Mouse (Mus musculus): Measurements from ENCODE around the gene Ptgs1.

The Ptgs1 gene

GRCm38 (mm10) chr2:36247964-36248363 lies 17.7 kb downstream of the Ptgs1 start:
- DNase-seq (ENCODE audit: low spot score in 2 of 2): no peak

DNA sequence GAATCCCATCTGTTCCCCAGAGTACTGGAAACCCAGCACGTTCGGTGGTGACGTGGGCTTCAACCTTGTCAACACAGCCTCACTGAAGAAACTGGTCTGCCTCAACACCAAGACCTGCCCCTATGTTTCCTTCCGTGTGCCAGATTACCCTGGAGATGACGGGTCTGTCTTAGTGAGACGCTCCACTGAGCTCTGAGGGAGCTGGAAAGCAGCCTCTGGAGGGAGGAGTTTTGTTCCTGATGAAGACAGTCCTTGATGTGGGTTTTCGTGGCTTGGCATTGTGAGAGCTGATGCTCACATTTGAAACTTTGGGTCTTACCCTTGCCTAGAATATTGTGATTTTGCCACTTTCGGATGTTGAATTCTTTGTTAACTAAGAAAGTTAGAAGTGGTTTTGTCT lies 20.9 kb downstream of the Ptgs1 start:
- DNase-seq (ENCODE audit: low spot score in 2 of 2): no peak

GRCm38 (mm10) chr2:36252505-36252904 lies 22.3 kb downstream of the Ptgs1 start:
- no peak for DNase-seq (ENCODE audit: low spot score in 2 of 2)

- no peak for DNase-seq (ENCODE audit: low spot score in 2 of 2)
Observed at GRCm38 (mm10) chr2:36254445-36254844, 24.2 kb downstream of the Ptgs1 start.

GRCm38 (mm10) chr2:36256931-36257330 lies 26.7 kb downstream of the Ptgs1 start:
- no peak for DNase-seq (ENCODE audit: low spot score in 2 of 2)

DNA sequence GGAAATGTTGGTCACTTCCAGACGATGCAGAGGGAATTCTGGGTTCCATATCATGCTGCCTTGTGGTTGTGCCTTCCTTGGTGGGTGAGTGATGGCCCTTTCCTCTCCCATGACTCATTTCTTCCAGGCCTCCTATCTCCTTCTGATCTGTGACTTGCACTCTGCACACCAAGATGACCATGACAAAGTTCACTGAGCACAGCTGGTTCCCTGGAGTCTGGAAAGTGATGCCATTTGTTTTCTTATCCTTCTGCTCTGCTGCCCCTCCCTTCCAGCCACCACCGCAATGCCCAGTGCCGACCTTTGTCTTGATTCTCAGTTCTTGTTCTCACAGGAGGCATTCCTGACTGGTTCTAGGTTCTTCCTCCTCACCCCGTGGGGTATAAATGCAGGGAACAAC lies 29.2 kb downstream of the Ptgs1 start:
- no peak for DNase-seq (ENCODE audit: low spot score in 2 of 2)

DNA sequence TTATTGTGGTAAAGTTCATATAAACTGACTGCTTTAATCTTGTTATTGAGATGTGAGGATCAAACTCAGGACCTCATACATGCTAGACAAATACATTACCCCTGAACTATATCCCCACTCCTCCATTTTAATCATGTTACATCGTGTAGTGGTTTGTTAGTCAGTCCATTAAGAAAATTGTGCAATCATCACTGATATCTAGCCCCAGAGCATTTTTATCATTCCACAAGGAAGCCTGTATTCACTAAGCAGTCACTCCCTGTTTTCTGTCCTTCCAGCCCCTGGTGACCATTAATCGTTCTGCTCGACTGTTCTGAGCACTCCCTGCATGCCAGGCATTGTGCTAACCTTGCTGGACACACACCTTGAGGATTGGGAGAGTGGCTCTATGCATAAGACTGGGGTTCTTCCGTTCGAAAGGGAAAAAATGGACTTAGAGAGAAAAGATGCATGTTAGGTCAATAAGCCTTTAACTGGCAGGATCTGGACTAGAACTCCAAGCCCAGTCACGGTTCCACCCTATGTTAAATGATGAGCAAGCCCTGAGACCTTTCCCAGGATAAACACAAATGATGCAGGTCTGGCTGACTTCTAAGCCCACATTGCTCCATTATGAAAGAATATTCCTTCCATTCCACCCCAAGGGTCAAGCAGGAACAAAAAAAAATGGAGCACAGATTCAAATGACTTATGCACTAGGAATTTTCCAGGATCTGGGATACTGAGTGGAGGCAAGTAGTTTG lies 29.7 kb downstream of the Ptgs1 start:
- DNase-seq (ENCODE audit: low spot score in 2 of 2): no peak

GRCm38 (mm10) chr2:36262025-36262424 lies 31.8 kb downstream of the Ptgs1 start:
- no peak for DNase-seq (ENCODE audit: low spot score in 2 of 2)

- DNase-seq (ENCODE audit: low spot score in 2 of 2): no peak
Observed at GRCm38 (mm10) chr2:36269458-36269857, 39.2 kb downstream of the Ptgs1 start.

DNA sequence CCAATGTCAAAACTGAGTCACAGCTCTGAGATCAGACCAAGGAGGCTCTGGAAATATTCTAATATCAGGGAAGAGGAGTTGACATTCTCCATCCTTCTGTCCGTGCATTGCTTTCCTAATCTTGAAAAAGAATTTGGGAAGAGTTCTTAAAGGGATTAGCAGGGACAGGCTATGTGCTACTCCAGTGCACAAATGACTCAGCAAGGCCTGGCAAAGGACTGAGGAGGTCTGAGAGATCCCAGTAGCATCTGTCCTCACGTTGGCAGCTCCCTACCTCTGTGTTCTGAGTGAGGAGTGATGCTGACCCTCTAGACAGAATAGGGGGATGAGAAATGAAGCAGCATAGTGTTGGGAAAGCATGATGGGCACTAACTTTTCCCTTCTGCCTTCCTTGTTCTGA lies 40.0 kb downstream of the Ptgs1 start:
- no peak for DNase-seq (ENCODE audit: low spot score in 2 of 2)

DNA sequence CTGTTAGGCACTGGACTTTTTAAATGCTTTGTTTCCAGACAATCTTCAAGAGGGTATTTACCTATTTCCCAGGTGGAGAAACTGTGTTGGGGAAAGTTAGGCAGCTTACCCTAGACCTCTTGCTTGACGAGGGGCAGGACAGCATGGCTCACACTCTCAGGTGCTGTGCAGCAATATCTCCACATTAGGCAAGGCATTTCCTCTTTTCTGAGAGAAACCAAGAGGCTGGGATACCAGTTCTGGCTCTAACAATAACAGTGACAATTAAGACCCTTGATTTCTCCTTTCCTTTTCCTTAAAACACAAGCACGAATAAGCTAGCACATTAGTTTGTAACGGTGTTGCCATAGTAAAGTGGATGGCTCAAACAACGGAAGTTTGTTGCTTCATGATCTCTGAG lies 40.9 kb downstream of the Ptgs1 start:
- DNase-seq (ENCODE audit: low spot score in 2 of 2): no peak

DNA sequence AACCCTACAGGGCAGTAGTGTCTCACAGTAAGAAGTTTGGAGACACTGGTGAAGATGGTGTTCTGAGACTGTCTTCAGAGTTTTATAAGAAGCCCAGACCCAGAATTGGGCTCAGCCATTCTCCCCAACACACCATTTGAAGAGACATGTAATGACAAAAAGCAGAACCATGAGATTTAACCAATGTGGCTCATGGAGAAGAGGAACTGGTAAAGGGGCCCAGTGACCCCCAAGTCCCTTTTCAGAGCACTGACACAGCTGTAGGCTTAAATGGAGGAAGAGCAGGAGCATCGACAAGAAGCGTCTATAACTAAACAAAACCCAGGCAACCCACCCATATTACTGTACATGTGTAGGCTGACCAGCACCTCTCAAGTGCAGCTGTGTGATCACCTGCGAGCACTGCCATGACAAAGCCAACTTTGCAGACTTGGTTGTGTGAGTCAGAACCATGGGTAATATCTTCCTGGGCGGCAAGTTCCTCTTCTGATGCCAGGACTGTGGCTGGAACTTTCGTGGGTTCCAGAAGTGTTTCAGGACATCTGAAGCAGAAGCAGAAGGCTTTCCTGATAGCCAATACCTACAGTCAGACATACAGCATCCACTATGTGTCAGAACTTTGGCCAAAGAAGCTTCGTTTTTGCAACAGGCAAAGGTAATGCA lies 42.2 kb downstream of the Ptgs1 start:
- no peak for DNase-seq (ENCODE audit: low spot score in 2 of 2)

DNA sequence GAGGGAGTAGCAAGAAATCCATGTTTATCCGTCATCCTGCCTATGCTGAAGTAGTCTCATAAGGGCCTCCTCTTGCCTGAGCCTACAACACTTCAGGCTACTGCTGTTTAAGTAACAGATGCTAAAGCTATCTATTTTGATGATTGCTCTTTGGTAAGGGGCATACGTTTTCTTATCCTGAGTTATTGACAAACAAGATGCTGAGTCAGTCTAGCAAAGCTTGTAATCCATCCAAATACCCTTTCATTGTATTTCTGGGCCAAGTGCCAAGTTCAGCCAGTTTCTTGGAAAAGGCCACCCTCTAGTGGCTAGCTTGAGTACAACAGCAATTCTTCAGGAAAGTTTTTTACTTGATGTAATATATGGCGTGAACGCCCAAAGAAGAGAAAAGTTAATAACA lies 46.2 kb downstream of the Ptgs1 start:
- DNase-seq (ENCODE audit: low spot score in 2 of 2): peak in 1 of 2 experiments; percentile 48

DNA sequence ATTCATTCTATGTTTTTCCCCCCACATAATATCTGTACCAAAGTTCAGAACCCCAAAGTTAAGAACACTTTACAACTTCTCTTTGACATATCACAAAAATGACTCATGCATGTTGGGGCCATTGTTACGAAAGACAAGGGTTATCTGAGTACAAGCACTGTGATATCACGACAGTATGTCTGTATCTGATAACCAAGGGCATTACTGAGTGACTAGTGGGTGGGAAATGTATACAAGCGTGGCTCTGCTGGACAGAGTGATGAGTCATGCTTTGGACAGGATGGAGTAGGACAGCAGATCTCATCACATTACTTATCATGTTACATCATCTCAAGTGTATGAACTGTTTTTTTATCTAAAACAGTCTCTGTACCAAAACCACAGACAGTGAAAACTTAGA lies 48.5 kb downstream of the Ptgs1 start:
- no peak for DNase-seq (ENCODE audit: low spot score in 2 of 2)

- DNase-seq (ENCODE audit: low spot score in 2 of 2): no peak
Observed at GRCm38 (mm10) chr2:36281138-36281537, 50.9 kb downstream of the Ptgs1 start.

DNA sequence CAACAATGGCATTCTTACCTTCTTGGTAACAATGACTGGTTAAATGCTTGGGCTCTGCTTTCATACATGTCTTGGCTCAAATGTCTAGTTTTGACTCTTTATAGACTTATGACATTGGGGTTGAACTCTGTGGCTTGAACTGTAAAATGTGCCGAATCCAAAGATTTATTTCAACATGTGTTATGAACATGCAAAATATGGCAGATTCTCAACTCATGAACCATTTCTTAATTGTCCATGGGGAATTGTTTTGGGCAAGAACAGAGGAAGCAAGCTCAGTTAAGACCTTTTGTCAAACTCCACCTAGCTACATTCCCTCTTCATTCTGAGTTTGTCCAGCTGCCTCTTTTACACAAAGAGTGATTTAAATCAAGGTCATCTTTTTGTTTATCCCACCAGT lies 52.1 kb downstream of the Ptgs1 start:
- DNase-seq (ENCODE audit: low spot score in 2 of 2): no peak
